Mouse (Mus musculus): ENCODE data around the gene Zfp97.
"Not testable (repeated sequence)": the region's sequence is repeated elsewhere in the genome, so short reads cannot be mapped to it uniquely, and the experiment has no call there.

Zfp97 gene

DNA sequence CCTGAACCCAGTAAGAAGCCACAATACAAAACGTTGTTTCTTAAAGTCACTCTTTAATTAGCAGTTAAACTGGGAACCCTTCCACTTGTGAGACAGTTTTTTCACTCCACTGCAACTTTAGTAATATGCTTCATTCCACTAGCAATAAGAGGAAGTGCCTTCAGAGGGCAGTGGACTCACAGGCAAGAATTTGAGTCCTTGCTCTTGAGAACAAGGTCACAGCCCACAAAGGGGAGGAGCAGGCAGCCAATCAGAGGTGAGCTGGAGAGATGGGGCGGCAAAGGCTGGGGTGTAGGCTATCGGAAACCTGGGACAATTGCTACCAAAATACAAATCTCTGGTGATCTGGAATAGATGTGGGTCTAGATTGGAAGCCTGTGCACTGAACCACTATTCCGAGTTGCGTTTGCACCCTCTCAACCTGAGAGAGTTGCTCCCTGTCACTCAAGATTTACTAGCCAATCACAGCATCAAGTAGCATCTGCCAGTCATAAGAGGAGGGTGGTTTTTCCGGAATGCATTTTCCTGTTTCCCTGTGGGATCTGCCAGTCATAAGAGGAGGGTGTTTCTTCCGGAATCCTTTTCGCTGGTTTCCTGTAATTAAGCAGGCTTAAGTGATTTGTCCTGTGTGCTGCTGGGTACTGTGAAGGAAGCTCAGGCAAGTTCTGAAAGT is at the start of gene Zfp97:
Gene Zfp97, plus strand, starts transcription at position 586 of the 673 bp plus-strand sequence.
- not testable (repeated sequence) for DNase-seq

DNA sequence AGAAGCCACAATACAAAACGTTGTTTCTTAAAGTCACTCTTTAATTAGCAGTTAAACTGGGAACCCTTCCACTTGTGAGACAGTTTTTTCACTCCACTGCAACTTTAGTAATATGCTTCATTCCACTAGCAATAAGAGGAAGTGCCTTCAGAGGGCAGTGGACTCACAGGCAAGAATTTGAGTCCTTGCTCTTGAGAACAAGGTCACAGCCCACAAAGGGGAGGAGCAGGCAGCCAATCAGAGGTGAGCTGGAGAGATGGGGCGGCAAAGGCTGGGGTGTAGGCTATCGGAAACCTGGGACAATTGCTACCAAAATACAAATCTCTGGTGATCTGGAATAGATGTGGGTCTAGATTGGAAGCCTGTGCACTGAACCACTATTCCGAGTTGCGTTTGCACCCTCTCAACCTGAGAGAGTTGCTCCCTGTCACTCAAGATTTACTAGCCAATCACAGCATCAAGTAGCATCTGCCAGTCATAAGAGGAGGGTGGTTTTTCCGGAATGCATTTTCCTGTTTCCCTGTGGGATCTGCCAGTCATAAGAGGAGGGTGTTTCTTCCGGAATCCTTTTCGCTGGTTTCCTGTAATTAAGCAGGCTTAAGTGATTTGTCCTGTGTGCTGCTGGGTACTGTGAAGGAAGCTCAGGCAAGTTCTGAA is 57.7 kb downstream of the Zfp97 start:
- not testable (repeated sequence) for DNase-seq

DNA sequence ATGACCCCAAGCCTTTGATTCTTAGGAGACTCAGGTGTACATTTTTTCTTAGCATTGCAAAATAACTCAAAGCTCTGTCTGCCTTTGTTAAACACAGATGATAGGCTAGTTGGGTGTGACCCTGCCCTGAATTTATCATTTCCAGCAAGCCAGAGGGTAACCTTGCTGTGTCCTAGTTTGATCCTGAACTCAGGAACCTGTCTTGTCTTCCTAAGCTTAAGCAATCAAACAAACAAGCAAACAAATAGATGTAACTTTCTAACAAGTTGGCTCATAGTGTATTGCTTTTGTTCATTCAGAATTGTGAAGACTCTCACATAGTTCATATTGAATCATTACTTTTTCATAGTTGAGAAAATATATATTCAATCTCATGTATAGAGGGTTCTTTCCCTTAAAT is 73.5 kb downstream of the Zfp97 start:
- DNase-seq: not testable (repeated sequence)

DNA sequence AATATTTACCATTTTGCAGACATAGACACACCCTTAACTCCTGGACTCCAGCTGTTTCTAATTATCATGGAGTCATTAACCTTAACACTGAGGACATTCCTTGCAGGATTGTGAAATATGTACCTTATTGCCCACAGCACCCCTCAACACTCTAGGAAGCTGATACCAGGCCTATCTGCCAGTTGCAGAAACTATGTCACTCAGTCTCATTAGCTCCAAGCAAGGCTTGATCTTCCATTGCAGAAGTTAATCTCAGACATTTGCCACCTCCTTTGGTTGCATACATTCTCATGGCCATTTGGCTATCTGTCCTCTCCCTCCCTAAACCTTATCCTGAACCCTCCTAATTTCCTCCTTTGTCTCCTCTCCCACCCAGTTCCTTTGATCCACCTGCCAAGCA is 74.0 kb downstream of the Zfp97 start:
- DNase-seq: no peak

DNA sequence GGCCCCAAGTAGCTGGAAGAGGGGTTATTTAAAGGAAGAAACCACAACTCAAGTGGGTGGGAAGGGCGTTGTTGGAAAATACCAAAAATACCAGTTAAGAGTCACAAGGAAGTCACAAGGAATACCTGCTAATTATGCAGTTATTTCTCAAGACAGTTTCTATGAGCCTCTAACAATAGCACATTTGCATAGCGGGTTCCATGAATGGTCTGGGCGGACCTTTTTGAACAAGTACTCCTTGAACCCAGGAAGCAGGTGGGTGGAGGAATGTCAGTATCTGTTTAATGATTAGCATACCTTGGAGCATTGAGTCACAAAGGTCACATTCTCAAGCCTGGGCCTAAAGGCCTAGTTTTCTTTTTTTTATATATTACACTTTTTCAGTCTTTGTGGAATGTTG is 74.9 kb downstream of the Zfp97 start:
- DNase-seq: not testable (repeated sequence)
